Mouse (Mus musculus): ENCODE results near the gene Lrp10. TPM values are rescaled to one million over a fixed set of nuclear protein-coding genes. Genes with fewer than 3 reads are reported as not detected.
A peak's percentile ranks its signal among the peaks of the same experiment; 100 is the strongest.

The Lrp10 gene
- total RNA-seq, 2 experiments from 2014 or later: 23.2 to 31.3 TPM

GRCm38 (mm10) chr14:54432078-54432836 lies 31.7 kb upstream of the Lrp10 start:
- intact Hi-C loops (cut with DNase I): no loop called here
- no peak for DNase-seq (ENCODE audit: low spot score in 2 of 2)

- intact Hi-C loops (cut with DNase I): no loop called here
- peak in 1 of 2 experiments; percentile 45 for DNase-seq (ENCODE audit: low spot score in 2 of 2)
Measured at GRCm38 (mm10) chr14:54432837-54433830, 30.8 kb upstream of the Lrp10 start.

- intact Hi-C loops (cut with DNase I): no loop called here
- DNase-seq (ENCODE audit: low spot score in 2 of 2): no peak
Measured at GRCm38 (mm10) chr14:54433941-54434531, 29.9 kb upstream of the Lrp10 start.

- no peak for DNase-seq (ENCODE audit: low spot score in 2 of 2)
- intact Hi-C loops (cut with DNase I): no loop called here
Measured at GRCm38 (mm10) chr14:54435194-54435918, 28.6 kb upstream of the Lrp10 start.

- no peak for DNase-seq (ENCODE audit: low spot score in 2 of 2)
- intact Hi-C loops (cut with DNase I): no loop called here
Measured at GRCm38 (mm10) chr14:54439155-54439554, 24.8 kb upstream of the Lrp10 start.

- intact Hi-C loops (cut with DNase I): no loop called here
Measured at GRCm38 (mm10) chr14:54439610-54440009, 24.3 kb upstream of the Lrp10 start.

GRCm38 (mm10) chr14:54440538-54440937 lies 23.4 kb upstream of the Lrp10 start:
- intact Hi-C loops (cut with DNase I): no loop called here
- no peak for DNase-seq (ENCODE audit: low spot score in 2 of 2)

More at GRCm38 (mm10) chr14:54439610-54440009, 24.3 kb upstream of the Lrp10 start:
- no peak for DNase-seq (ENCODE audit: low spot score in 2 of 2)

- intact Hi-C loops (cut with DNase I): no loop called here
- DNase-seq (ENCODE audit: low spot score in 2 of 2): no peak
Measured at GRCm38 (mm10) chr14:54441365-54441764, 22.6 kb upstream of the Lrp10 start.

GRCm38 (mm10) chr14:54442548-54442947 lies 21.4 kb upstream of the Lrp10 start:
- intact Hi-C loops (cut with DNase I): no loop called here
- DNase-seq (ENCODE audit: low spot score in 2 of 2): no peak

GRCm38 (mm10) chr14:54443196-54443595 lies 20.7 kb upstream of the Lrp10 start:
- peak in 1 of 2 experiments; percentile 13 for DNase-seq (ENCODE audit: low spot score in 2 of 2)

GRCm38 (mm10) chr14:54443712-54444618 lies 20.0 kb upstream of the Lrp10 start:
- intact Hi-C loops (cut with DNase I): no loop called here
- DNase-seq (ENCODE audit: low spot score in 2 of 2): no peak

More at GRCm38 (mm10) chr14:54443196-54443595, 20.7 kb upstream of the Lrp10 start:
- intact Hi-C loops (cut with DNase I): no loop called here

- intact Hi-C loops (cut with DNase I): no loop called here
- DNase-seq (ENCODE audit: low spot score in 2 of 2): no peak
Measured at GRCm38 (mm10) chr14:54445476-54445875, 18.5 kb upstream of the Lrp10 start.

GRCm38 (mm10) chr14:54453566-54453965 lies 10.4 kb upstream of the Lrp10 start:
- no peak for DNase-seq (ENCODE audit: low spot score in 2 of 2)
- intact Hi-C loops (cut with DNase I): no loop called here

- no peak for DNase-seq (ENCODE audit: low spot score in 2 of 2)
Measured at GRCm38 (mm10) chr14:54454669-54455528, 9.0 kb upstream of the Lrp10 start.

GRCm38 (mm10) chr14:54457907-54458569 lies 5.9 kb upstream of the Lrp10 start:
- DNase-seq (ENCODE audit: low spot score in 2 of 2): no peak

More at GRCm38 (mm10) chr14:54454669-54455528, 9.0 kb upstream of the Lrp10 start:
- intact Hi-C loops (cut with DNase I): no loop called here

GRCm38 (mm10) chr14:54462146-54462545 lies 1.8 kb upstream of the Lrp10 start:
- intact Hi-C loops (cut with DNase I): no loop called here
- DNase-seq (ENCODE audit: low spot score in 2 of 2): no peak

More at GRCm38 (mm10) chr14:54457907-54458569, 5.9 kb upstream of the Lrp10 start:
- intact Hi-C loops (cut with DNase I): no loop called here
